Mouse (Mus musculus) lung, postnatal 14 days (tissue): Measurements from ENCODE around the gene Eif4a3.

ENCODE experiments used
- DNase-seq: peaks from one replicate; pipeline ENCODE4 v3.0.0; 2021

The Eif4a3 gene

DNA sequence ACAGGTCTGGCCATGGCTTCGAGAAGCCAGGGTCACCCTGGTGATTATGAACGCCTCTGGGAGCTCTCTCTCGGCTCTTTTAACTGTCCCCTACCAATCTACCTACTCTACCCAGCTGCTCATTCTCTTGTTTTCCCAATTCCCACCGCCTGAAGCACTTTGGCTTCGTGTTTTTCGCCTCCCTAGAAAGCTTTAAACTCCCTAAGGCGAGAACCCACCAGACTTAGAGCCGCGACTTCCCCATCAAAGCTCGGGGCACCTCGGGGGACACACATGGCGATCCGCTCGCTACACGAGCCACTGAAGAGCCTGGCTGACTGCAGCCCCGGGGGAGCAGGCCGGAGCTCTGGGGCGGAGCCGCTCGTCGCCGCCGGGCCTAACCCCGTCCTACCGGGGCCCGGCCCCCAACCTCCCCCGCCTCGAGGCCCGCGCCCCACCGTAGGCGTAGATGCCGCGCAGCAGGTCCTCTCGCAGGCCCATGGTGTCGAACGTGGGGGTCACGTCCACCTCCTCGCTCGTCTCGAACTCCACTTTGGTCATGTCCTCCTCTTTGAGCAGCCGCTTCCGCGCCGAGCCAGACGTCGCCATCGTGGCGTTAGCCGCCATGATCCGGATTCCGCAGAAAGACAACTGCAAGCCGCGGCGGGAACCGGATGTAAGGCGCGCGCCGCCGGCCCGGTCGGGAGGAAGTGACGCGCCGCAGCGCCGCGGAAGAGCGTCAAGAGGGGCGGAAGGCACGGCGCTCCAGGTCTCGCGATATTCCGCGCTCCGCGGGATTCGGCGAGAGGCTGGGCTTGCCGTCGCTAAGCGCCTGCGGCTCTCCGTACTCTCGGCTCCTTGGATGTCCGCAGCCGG, at the start of gene Eif4a3:
Gene Eif4a3, minus strand, starts transcription at position 699 of the 855 bp plus-strand sequence.
- DNase-seq, result peak; percentile 99

DNA sequence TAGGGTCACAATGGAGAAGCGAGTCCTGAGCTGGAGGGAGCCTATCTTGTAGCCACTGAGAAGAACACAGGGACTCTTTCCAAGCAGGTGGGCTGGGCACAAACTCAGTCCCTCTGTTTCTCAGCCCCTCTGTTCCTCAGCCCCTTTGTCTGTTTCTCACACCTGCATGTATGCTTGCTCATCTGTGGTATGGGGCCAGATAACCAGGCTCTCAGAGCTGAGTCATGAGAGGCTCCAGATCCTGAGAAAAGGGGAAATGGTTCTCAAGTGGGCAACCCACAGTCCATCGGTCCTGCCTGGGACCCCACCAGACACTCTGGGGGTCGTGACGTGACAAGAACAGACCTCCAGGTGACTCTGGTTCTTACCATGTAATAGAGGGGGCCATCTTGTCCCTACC, 47.2 kb upstream of the Eif4a3 start:
- no peak for DNase-seq

DNA sequence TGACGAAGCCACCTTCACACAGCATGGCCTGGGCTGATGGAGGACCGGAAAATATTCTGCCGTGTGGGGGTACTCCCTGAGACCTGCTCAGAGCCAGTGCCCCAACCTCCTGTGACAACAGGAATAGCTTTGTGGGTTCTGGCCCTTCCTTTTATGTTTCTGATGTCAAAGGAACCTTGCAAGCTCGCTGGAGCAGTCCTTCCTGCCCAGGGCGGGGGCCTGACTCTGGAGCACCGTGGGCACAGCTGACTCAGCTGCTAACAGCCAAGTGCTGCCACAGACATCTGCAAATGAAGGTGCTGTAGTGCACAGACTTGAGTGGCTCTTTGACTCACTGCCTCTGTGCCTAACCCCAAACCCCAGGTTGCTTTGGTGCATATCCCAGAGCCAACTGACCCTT, 45.0 kb upstream of the Eif4a3 start:
- no peak for DNase-seq

DNA sequence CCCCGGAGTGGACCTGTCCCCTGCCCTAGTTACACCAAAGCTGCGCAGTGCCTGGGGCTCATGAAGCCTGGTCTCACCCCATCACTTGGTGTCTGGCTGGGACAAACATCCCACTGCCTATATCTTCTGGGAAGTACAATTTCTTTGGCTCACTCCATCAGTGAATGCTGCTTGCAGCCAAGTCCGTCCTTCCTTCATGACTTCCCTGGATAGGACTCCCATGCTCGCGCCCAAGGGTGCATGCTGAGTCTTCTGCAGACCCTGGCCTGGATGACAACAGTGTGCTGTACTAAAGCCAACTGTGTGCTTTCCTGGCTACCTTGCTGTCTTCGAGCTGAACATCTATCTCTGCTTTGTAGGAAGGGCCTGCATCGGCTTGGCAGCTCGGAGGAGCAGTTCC, 44.3 kb upstream of the Eif4a3 start:
- DNase-seq, result peak; percentile 22

DNA sequence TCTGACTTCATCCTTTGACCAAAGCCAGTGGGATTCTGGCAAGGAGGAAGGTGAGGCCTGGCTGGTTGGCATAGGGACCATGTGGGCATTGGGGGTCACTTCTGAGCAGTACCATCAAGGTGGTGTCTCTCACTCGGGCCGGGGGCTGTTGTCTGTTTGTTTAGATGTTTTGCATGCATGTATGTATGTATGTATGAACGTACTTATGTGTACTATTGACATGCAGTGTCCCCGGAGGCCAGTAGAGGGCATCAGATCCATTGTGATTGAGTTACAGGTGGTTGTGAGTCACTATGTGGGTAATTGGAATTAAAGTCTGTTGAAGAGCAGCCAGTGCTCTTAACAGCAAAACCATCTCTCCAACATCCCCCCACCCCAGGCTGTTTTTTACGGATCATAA, 39.7 kb upstream of the Eif4a3 start:
- peak; percentile 86 for DNase-seq

DNA sequence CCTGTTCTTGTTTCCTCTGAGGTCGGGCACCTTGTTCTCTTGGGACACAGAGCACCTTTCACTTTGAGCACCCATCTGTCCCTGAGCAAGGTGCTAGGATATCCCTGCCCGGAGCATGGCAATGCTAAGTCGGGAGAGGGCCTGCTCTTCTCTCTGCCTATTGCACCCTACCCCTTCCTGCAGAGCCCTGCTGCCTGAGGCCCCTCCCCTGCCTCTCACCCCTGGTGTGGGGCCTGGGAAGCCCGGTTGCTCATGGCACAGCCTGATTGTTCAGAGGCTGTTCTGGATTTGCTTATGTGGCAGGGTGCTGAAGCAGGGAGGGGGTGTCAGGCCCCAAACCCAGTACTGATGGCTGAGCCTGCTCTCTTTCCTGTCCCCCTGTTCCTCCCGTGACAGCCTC, 39.3 kb upstream of the Eif4a3 start:
- no peak for DNase-seq

DNA sequence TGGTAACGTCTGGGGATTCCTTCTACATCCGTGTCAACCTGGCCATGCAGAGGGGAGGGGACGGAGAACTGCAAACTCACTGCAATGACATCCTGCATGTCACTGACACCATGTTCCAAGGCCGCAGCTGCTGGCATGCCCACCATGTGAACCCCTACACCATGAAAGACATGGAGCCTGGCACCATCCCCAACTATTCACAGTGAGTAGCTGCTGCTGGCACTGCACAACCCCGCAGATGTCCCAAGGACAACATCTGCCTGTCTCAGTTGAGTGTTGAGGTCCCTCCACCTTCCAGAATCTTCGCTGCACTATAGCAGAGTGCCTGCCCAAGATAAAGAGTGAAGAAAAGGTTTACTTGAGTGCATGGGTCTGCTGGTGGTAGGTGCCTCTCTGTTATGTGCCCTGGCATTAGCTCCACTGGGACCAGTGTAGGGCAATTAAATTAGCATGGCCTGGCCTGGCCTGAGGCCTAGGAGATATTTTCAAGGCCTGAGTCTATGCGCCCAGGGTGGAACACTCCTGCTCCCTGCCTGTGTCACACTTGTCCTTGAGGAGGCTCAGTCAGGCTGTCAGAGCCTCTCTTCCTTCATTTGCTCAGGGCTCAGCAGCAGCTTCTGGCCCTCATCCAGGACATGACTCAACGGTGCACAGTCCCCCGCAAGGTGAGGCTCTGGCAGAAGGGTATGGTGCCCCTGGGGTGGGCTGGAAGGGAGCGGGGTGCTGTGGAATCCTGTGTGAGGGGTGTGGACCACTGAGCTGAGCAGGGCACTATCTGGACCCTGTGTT, 38.6 kb upstream of the Eif4a3 start:
- DNase-seq, result no peak

DNA sequence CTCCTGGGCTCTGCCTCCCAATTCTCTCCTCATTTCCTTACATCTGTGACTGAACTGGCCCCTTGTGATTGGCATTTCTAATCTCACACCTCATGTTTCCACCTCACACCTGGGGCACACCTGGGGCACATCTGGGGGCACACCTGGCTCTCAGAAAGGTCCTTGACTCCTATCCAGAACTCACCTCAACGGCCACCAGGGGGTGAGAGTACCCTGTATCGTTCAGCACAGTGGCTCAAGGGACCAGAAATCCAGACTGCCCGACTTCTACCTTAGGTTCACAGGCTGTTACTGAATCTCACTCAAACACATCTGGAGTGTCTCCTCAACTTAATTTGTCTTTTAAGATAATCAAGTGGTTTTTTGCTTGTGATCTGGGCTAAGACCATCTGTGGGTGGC, 32.1 kb upstream of the Eif4a3 start:
- DNase-seq, result no peak

DNA sequence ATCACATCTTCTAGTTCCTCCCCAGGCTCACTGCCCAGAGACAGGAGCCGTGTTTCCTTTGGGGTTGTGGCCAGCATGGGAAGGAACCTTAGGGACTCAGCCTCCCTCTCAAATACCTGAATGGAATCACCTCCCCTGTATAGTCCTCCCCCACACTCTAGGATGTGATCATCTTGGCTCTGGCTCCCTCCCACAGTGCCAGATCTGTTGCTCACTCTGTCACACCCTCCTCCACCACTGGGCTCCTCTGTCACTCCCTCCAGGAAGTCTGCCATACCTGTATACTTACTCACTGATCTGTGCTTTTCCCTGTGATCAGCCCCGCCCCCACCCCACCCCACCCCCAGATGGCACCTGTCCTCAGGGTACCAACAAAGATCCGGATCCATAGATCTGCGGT, 30.7 kb upstream of the Eif4a3 start:
- no peak for DNase-seq

DNA sequence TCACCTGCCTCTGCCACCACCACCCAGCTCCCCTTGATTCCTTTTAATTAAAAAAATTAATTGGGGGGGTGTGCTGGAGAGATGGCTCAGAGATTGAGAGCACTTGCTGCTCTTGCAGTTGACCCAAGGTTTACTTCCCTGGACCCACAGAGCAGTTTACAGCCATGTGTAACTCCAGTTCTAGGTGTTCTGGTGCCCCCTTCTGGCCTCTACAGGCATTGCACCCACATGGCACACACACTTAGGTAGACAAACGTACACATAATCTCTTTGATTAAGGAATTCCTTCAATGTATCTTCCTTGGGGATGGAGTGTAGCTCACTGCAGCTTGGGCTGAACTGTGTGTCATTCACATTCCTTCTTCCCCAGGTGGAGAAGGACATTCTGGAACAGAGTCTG, 25.2 kb upstream of the Eif4a3 start:
- DNase-seq, result no peak

DNA sequence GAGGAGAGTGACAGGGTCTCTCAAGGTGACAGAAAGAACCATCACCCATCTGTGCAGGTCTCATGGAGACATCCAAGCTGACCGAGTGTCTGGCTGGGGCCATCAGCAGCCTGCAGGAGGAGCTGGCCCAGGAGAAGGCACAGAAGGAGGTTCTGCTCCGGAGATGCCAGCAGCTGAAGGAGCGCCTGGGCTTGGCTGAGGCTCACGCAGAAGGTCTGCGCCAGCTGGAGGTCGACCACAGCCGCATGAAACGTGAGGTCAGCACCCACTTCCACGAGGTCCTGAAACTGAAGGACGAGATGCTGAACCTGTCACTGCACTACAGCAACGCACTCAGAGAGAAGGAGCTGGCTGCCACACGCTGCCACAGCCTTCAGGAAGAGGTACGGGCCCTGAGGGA, 22.6 kb upstream of the Eif4a3 start:
- DNase-seq, result no peak

DNA sequence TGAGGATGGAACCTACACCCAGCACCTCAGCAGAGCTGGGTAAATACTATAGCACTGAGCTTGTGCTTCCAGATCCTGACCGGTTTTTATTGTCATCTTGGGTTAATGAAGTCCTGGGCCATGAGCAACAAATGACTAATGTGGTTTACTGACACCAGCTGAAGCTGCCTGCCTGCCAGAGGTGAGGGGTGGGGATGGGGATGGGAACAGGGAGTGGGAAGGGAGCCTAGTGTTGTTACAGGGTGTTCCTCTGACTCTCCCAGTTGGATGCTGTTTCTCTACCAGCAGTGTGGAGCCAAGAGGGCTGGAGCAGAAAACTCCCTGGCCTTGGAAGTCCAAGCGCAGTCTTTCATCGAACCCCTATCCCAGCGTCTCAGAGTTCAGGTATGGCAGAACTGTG, 16.8 kb upstream of the Eif4a3 start:
- no peak for DNase-seq

DNA sequence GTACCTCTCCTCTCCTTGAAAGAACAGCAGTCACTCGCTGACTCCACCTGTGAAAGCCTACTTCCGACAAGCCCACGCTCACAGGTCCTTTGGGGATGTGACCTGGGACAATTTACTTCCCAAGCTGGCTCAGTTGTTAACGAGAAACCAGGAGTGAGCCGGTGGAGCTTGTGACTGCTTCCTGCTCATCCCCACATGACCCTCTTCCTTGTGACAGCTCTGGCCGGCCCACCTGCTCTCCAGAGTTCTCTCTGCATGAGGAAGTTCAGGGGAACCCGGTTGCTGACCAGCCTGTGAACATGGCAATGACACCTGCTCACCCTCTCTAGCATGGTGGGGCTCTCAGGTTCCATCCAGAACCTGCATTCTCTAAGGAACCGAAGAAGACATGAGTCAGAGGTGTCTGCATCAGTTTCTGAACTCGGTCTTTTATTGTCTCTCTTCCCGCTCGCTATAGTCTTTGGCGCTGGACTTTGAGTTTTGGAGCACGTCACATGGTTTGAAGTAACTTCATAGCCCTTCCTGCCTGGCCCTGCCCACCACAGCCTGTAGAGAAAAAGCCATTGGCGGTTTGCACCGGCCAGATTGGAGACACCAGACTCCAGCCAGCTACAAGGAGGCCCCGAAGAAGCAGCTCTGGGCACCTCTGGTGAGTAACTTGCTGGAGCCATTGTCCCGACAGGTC, 14.5 kb upstream of the Eif4a3 start:
- no peak for DNase-seq

DNA sequence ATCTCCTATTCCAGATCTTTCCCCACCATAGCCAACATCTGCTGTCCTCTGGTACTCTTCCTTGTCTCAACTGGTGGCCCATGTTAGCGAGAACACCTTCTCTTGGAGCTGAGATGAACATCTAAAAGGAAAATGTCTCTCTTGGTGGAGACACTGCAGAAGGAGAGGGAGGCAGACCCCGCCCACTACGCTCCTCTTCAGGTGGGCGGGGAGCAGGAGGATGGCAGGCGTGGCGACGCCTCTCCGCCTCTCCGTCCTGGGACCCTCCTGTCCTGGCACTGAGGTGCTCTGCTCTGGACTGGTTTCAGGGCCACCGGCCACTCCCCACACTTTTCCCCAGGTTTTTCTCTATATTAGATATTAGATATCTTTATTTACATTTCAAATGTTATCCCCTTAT, 10.7 kb upstream of the Eif4a3 start:
- DNase-seq, result no peak

DNA sequence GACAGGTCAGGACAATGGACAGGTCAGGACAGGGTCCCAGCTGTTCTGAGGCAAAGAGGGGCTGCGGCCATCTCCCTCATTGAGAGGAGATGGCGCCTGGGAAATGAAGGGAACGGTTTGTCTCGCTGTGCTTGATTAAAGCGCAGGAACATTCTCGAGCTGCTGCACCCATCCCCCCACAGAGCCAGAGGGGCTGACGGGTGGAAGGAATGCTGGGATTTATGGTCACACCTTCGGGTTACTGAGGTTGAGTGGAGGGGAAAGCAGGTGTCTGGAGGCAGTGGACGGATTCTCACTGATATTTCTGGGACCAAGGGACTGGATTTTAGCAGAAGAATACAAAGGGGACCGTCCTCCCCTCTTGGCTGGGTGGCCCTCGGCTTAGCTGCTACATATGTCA, 8.0 kb upstream of the Eif4a3 start:
- peak; percentile 28 for DNase-seq

DNA sequence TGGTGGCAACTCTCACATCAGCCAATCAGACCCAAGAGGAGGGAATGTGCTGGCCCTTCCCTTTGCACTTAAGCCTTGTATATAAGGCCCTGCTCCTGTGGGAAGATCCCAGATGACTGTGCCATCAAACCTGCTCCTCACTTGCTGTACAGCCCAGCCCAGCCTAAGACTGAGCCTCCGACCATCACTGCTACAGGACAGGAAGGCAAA, 7.7 kb upstream of the Eif4a3 start, which contains the start of gene Card14:
Gene Card14, plus strand, starts transcription at position 111 of the 210 bp plus-strand sequence.
- DNase-seq, result no peak

DNA sequence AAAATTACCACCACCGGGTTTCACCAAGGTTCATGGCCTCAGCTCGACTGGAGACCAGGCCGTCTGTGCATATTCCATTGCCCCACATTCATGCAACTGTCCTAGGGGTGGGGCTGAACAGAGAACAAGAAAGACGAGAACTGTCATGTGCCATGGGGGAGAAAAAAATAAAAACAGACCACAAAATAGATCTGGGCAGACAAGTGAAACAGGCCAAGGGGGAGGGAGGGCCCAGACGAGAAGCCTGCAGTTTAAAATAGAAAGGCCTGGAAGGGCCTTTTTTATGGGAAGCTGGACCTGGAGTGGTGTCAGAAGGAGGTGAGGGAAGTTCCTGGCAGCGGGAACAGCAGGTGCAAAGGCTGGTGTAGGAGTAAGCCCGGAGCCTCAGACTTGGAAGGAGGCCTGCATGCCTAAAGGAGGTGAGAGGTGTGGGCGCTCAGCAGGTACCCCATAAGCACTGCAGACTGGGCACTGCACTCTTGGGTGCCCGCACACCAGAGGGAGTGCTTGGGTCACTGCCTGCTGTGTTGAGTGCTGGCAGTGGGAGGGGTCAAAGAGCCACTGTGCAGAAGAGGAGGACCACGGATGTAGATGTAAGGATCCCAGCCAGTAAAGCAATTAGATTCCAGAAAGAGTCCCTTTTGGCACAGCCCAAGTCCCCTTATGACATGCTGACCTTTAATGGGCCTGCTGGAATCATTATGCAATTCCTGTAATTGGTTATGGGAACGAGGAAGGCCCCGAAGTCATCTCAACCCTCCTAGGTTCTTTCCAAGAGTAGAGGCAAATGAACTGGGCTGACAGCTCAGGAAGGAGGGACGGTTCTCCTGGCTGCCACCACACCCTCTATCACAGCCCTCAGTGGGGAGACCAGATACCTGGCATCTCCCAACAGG, 7.1 kb upstream of the Eif4a3 start:
- DNase-seq, result no peak

DNA sequence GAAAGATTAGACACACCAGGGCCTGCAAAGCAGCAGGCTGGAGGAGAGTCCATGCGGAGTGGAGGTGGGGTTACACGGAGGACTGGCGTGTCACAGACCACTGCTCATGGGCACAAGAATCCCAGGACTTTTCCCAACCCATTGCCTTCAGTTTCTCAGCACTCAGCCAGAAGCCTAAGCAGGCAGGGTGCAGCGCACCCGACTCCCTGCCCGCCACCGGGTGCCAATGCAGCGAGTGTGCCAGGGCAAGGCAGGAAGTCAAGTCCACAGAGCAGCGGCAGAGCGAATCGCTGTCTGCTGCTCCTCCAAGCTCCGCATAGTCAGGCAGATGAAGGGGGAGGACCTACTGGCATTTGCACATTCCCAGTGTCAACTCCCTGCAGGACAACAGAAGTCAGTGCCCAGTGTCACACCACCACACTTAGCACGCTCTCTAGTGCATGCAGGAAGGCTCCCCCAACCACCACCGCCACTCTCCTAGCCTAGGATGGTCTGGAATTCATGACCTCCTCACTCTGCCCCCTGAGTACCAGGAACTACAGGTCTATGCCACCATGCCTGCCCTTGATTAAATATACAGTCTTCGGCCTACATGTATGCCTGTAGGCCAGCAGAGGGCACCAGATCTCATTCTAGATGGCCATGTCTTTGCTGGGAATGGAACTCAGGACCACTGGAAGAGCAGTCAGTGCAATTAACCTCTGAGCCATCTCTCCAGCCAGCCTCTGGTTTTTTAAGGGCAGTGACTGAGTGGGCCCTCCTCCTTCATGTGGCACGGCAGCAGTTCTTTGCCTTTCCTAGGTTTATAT, 5.2 kb upstream of the Eif4a3 start:
- DNase-seq, result peak; percentile 53

DNA sequence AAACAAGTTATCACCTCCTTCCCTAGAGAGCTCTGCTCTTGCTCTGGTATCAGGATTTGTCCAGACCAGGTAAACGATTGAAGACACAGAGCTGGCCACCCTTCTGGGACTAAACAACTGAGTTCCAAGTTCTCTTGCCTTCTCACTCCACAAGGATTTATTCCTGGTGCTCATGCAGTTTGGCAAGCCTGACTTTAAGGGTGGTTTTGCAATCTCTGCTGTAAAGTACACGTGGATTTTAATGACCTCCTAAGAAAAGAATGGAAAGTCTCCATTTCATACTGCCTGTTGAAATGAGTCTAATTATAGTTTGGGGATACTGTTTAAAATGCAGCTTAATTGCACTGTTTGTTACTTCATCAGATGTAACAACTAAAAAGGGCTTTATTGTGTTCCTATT, 1.1 kb upstream of the Eif4a3 start:
- DNase-seq, result no peak

DNA sequence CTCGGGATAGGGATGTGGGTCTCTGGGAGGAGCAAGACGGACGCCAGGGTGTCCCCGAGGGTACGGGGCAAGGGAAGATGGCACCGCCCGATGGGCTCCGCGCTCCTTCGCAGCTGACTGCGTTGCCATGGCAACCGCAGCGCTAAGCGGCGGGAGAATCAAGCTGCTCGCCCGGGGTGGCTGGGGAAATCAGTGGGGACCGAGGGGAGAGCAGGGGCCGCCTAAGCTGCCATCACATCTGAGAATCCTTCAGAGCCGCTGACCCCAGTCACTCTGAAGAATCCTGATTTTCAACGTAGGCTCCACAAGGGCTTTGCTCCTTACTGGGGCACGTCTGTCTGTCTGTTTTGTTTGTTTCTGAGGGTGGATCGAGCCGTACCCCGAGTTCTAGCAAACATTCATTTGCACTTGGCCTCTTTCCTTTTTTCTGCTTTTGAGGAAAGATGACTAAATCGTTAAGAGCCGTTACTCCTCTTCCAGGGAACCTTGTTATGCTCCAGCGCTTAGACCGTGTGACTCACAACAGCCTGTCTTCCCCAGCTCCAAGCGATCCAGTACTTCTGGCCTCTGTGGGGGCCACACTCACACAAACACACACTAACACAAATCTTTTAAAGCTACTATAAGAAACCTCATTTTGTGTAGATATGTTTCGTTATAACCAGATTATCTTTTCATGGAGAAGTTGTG, 502 bp upstream of the Eif4a3 start:
- DNase-seq, result no peak

DNA sequence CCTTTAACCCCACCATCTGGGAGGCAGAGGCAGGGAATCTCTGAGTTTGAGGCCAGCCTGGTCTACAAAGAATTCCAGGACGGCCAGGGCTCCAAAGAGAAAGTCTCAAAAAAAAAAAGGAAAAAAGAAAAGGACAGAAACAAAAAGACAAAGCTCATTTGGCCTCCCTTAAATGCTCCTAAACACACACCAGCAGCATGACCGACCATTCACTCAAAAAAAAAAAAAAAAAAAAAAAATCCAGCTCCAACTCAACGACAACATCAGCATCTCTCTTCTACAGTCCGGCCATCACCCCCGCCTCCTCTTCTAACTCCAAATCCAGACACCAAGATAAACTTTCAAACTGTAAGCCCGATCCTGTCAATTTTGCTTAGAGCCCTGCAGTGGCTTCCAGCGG, 972 bp downstream of the Eif4a3 start:
- DNase-seq, result no peak

DNA sequence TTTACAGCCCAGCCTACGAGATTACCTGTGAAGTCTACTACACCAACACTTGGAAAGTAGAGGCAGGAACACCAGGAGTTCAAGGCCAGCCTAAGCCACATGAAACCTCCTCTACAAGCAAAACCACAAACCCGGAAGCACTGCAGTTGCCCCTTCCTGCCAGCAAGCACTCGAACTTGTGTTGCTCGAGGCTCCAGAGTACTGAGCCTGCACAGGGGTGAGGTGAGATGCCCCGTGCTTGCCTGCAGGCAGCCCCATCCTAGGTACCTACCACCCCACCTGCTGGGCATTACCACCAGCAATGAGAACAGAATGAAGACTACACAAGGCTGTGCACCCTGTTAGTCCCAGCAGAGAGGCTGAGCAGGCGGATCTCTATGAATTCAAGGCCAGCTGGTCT, 1.9 kb downstream of the Eif4a3 start:
- no peak for DNase-seq
